Mouse (Mus musculus): Measurements from ENCODE around the gene Cmpk1.
A peak's percentile ranks its signal among the peaks of the same experiment; 100 is the strongest.
"Not testable (repeated sequence)": the region's sequence is repeated elsewhere in the genome, so short reads cannot be mapped to it uniquely, and the experiment has no call there.

Gene Cmpk1

DNA sequence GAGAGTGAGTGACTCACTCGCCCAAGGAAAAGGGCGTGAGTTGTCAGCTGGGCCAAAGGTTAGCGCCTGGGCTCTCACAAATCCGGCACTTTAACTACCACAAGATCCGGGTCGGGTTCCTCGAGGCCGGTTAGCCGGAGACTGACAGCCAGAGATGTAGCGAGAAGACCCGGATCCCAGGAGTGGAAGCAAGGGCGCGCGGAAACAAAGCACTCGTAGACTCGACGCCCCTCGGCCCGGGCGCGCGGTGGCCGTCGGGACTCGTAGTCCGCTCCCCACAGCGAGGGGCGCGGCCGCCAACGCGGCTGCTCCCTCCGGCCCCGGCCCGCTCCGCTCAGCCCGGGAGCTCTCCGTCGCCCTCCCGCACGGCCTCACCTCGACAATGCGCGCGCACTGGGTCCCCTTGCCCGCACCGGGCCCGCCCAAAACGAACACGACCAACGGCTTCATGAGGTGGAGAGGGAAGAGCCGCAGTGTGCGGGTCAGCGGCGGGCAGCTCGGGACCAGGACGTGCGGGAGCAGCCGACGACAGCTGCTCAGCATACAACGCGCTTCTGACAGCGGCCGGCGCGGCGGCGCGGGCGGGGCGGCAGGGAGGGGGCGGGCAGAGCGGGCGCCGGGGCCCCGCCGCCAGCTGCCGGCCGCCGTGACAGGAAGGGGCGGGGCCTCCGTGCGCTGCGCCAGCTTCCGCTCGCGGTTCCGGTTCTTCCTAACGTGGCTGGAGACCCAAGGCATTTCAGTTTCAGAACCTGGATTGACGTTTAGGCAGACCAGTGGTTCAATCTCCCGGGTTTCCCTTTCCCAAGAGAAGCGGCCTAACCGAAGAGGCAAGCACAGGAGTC, at the start of gene Cmpk1:
TSS of gene Cmpk1 (minus strand) at position 651 of the 842 bp plus-strand sequence.
- peak; percentile 94 for DNase-seq

DNA sequence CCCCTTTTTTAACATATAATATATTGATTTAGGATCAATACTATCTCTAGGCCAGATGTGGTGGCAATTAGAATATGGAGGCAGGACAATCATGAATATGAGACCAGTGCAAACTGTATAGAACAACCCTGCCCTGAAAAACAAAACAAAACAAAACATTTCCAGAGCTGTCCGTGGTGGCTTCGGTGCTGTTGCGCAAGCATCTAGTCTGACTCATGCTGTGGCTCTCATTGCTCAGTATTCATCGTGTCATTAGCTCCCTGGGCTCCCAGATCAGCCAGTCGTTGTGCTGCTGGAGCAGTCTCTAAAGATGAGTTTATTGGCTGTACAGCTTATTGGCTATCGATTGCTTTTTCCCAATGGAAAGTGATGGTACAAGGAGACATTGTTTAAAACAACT, 48.0 kb upstream of the Cmpk1 start:
- DNase-seq: no peak

DNA sequence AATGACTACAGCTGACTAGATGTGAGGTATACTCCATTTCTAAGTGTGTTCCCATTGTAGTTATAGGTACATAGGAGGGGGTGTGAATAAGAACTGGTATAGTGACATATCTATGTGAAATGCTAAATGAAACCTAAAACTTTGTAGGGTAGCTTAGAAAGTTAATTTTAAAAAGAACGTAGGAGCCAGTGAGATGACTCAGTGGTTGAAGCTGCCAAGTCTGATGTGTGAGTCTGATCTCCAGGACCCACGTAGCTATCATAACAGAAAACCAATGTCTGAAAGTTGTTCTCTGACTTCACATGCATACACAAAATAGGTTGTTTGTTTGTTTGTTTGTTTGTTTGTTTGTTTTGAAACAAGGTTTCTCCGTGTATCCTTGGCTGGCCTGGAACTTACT, 33.0 kb upstream of the Cmpk1 start:
- no peak for DNase-seq

DNA sequence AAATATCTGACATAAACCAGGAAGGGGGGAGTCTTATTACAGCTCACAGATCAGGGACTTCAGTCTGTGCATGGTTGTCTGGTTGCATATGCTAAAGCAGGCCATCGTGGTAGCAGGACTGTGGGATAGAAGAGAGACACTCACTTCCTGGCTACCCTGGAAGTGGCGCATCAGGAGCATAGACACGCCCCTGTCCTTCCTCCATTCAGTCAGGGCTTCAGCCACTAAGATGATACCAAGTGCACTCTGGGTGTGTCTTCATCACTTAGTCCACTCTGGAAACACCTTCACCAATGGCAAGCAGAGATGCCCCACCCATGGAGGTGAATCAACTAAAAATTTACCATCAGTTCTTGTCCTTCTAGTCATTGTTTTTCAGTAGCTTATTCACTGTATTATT, 27.2 kb upstream of the Cmpk1 start:
- DNase-seq: no peak

DNA sequence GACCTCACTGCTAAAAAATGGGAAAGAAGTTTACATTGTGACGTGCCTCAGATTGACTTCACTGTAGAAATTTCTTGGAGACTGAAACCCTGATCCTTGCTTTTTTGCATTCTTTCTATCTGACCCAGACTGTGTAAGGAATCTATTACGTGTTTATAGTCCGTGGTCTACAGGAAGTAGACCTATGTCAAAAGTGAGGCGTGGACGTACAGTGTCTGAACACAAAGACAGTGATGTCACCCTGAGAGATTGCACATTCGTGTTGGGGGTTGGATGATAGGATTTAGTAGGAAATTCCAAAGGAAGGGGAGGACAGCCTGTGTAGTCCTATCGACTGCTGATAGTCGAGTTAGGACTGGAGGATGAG, 13.4 kb upstream of the Cmpk1 start:
- DNase-seq: no peak

DNA sequence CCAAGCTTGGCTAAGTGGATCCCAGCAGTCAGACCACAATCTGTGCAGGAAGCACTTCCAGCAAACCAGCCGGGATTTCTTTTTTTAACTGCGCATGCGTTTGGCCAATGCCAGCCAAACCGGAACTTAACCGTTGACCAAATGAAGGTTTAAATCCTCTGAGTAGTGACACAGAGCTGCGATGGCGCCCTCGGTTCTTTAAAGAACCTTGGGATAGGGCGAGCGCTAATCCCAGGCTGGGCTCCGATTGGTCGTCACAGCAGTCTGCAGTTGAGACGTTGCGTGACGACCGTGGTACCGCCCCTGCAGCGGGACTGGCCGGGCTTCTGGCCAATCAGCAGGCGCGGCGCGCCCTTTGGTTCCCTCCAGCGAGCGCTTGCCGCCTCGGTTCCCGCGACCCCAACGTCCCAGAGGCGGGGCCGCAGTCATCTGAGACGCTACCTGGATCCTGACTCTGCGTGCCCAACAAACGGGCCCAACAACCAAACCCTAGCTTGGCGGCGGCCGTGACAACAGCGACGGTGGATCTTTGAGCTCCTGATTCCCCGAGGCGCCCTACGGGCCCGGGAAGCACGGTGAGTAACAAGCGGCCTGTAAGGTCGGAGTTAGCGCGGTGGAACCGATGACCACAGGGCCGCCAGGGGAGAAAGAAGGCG, 12.9 kb upstream of the Cmpk1 start, which contains the start of gene Stil:
TSS of gene Stil (plus strand) at position 387 of the 656 bp plus-strand sequence.
- DNase-seq: peak; percentile 98 to 99

DNA sequence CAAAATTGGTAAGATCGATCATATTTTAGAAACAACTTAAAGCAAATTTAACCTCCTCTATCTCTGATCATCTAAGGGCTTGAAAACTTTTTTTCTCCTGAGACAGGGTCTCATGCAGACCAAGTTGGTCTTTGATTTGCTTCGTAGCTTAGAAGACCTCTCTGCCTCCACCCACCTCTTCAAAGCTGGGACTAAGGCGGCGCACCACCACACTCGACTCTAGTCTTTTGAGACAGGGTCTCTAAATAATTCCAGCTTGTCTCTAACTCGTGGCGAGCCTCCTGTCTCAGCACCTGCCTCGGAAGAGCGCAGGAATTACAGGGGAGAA, 12.4 kb upstream of the Cmpk1 start:
- DNase-seq: no peak

DNA sequence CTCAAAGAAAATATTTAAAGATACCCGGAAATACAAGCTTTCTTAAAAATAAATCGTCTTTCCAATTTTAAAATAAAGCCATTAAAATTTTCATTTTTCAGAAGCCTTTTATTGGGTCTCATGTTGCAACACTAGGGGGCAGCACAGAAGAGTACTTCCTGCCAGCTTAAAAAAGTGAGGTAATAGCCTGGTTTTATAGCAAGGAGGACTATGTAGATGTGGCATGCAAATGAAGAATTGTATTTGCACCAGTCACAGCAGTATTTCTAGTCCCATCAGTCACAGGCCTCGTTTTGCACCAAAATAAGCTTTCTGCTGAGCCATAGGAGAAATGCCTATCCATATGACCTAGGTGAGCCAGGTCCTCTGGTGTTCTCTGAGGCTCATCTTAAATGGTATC, 10.0 kb upstream of the Cmpk1 start:
- peak; percentile 52 to 69 for DNase-seq

DNA sequence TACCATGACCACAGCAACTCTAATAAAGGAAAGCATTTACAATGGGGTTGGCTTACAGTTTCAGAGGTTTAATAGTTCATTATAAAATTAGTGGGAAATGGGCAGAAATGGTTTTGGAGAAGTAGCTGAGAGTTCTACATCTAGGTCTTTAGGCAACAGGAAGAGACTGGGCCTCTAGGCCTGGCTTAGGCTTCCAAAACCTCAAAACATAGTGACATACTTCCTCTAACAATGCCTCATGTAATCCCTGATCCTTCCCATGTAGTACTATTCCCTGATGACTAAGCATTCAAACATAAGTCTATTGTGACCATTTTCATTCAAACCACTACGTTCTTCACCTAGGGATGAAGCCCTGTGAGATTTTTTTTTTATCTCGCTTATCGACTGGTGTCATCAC, 7.2 kb upstream of the Cmpk1 start:
- no peak for DNase-seq

DNA sequence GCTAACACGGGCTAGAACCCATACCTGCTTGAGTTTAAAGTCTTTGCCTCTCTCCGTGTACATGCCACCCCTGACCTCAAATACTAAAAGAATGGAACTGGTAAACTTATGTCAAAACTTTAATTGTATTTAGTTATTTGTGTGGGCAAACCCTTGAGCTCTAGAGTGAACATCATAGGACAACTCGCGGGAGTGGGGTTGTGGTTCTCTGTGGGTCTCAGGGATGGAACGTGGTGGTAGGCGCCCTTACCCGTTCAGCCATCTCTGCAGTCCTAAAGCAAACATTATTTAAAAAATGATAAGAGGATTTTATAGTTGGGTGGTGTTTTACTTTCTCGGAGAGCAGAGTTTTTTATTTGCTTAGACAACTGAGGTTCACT, 840 bp downstream of the Cmpk1 start:
- DNase-seq: peak; percentile 34 to 49

DNA sequence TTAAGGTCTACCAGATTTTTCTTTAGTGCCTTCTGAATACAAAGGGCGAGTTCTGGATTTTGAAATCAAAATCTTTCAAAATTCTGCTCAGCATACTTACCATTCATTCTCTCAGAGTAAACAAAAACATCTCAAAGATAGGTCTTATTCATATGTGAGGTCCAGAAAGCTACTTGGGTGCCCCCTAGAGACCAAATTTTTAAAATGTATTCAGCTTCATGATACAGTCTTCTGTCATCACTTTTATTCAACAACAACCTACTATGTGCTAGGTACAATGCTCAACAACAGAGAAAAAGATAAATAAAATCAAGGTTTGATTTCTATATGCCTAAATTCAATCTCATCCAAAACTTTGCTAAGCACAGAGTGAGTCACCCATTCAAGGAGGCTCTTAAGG, 4.0 kb downstream of the Cmpk1 start:
- DNase-seq: peak in 1 of 2 experiments; percentile 38

DNA sequence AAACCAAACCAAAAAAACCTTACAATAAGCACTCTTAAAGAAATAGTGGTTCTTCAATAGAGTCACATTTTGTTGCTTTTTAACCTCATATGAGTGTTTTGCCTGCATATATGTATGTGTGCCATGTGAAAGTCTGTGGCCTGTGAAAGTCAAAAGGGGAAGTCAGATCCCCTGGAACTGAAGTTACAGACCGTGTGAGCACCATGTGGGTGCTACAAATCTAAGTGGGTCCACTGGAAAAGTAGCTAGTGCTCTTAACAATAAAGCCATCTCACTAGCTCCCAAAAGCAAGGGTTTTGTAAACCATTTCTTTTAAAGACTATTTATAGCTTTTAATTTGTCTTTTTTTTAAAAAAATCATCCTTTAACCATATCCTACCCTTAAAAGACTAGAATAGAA, 4.4 kb downstream of the Cmpk1 start:
- no peak for DNase-seq

DNA sequence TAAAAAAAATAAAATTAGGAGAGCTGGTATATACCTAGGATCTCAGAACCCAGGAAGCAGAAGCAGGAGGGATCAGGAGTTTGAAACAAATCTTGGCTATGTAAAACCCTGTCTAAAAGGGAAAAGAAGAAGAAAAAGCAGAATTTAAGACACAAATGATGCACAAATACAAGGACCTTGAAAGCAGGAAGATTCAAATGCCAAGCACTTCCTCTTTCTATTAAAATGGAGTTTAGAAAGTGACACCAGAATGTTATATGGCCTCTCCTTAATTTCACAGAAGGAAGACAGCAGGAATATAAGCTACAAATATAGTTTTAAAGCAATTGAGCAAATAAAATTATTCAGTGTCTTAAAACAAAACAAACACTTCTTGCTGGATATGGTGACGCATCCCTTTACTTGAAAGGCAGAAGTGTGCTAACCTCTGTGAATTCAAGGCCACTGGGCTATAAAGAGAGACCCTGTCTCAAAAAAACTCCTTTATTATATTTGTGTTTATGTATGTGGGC, 13.8 kb downstream of the Cmpk1 start:
- DNase-seq: no peak

DNA sequence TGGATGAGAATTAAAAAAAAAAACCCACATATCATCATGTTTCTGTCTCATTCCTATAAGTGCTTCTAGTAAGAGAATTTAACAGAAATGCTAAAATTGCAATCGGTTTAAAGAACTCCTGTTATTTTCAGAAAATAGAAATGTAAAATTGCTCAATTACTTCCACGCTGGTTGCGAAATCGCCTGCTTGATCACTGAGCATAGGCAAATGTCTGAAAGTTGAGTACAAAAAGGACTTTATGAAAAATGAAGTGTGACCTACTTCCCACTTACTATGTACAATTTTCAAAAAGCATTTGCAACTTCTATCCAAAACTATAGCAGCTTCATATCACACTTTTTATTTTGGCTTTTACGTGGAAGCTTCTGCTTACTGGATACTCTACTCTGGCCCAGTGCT, 16.3 kb downstream of the Cmpk1 start:
- no peak for DNase-seq

DNA sequence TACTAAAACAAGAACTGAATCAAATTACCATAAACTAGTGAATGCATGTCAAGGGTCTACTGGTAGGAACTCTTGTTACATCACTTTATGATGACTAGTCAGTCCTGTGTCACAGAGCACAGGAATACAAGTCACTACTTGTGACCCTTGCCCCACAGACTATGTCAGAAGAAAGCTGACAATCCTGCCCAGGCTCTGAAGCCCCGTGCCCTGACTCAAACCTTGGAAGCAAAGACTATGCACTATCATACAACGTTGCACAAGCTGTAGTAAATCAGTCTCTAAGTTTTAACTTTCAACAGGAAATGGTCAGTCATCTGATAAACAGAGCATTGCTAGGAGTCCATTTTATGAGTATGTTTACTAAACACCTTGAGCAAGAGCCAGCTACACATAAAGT, 26.2 kb downstream of the Cmpk1 start:
- DNase-seq: not testable (repeated sequence)

DNA sequence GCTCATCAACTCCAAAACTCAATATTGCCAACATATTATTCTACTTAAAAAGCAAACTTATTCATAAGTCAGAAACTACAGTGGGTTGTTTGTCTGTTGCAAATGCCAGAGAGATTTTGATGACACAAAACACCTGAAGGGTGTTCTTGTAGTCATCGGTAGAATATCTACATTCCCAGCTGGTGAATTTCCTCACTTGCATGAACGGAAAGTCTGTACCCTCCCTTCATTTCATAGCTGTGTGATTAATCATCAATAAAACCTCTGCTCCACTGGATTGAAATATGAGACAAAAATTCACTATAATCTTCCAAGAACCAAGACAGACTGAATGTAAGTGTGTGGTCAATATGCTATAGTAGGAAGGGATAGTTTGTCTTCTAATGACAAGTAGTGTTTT, 27.5 kb downstream of the Cmpk1 start:
- DNase-seq: no peak

DNA sequence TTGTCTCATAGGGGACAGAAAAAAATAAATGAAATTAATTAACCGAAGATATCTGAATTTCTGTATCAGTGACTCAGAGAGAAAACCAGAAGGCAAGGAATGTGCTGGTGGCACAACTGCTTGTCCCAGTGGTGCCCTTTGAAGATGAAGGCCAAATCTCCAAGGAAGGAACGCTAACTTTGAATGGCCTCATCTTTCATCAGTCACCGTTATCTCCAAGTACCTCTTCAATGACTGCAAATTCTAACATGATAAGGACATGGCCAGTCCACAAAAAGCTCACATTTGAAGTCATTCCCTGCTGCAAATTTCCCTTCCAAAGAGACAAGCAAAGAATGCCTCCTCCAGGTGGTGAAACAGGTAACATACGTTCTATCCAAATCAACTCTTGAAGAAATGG, 28.3 kb downstream of the Cmpk1 start:
- DNase-seq: no peak

DNA sequence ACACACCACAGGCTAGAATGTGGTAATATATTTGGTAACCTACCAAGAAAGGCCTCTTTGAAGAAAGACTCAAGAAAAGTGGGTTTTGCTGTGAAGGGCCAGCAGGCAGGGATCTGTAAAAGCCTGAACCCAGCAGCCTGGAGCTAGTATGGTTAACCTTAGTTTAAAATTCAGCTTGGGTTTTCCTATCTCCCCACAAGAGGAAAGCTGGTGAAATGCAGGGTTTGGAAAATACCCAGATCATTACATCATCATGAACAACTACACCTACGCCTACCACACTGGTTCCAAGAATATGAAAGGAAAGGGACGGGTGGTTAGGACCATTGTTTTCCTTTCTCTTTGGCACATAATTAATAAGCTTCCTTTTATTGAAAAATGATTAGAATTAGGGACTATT, 28.8 kb downstream of the Cmpk1 start:
- no peak for DNase-seq

DNA sequence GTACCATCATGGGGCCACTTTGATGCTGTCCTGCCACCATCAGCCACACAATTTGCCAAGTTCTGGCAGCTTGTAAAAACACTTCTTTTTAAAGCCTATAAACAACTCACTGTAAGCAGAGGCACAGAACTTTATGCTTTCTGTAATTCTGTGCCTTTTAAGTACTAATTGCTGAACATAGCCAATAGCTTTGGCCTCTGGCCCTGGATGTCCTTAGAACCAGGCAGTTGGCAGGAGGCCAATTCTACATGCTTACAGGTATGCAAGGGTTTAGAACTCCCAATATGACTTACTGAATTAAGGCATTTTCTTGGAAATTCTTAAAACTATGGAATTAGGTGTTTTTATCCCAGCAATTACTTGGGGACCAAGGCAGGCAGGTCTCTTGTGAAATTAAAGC, 29.6 kb downstream of the Cmpk1 start:
- peak; percentile 50 to 56 for DNase-seq

DNA sequence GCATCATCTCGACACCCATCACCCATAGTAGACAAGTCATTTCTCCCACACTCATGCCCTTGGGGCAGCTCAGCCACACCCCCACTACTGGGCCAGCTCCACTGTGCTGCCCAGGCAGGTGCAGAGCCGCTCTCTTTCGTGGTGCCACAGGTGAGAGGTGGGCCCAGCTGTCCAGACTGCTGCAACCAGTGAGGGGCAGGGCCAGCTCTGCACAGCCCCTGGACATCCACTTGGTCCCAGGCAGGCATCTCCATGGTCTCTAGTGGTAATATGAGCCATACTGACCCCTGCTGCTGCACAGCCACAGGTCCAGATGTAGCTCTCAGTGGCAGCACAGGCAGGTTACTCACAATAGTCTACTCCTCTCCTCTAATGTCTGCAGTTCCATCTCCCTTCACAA, 33.9 kb downstream of the Cmpk1 start:
- DNase-seq: no peak

DNA sequence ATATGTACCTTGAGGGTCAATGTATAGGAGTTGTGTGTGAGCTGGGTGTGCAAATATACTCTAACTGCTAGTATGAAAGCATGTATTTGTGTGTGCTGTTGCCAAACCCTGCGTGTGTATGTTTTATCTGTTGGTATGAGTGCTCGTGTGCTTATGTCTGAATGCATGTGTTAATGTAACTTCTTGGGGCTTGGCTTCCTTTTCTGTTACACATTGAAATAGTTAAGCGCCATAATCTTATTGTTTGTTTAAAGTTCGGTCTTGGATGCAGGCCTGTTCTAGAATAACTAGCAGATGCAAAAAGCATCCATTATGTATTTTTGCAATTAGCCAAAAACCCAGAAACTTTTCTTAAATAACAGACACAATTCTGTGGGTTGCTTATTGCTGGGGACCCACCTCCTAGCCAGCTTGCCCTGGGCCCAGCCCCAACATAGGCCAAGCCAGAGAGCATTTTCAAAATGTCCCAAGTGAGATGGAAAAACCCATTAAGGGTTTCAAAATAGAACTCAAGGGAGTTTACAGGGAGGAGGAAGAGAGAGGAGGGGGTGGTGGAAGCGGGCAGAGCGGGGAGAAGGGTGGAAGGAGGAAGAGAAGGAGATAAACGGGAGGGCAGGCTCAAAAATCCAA, 39.1 kb downstream of the Cmpk1 start:
- DNase-seq: no peak

DNA sequence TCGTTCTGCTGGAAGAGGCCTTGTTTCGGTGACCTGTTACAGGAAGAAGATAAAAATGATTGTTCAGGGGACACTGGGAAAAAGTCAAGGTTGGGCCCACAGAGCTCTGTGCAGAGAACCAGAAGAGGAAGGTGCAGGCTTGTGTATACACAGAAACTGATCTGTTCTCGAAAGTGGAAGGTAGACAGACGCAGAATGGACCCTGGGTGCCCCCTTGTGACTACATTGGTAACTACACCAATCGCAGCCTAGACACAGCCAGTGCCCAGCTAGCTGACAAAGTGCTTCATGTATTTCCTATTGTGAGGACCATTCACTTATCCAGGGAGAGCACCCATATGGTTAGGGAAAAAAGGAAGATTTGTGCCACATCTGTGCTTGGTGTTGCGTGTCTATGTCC, 39.6 kb downstream of the Cmpk1 start:
- DNase-seq: peak; percentile 91 to 93

DNA sequence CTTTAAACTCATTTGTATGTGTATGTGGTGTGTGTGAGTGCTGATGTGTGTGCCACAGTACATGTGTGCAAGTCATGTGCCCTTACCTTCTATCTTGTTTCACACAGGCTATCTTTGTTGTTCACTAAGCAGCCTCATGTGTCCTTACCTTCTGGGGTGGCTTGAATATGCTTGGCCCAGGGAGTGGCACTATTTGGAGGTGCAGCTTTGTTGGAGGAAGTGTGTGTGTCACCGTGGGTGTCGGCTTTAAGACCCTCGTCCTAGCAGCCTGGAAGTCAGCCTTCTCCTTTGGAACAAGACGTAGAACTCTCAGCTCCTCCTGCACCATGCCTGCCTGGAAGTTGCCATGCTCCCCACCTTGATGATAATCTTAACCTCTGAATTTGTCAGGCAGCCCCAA, 40.6 kb downstream of the Cmpk1 start:
- DNase-seq: no peak

DNA sequence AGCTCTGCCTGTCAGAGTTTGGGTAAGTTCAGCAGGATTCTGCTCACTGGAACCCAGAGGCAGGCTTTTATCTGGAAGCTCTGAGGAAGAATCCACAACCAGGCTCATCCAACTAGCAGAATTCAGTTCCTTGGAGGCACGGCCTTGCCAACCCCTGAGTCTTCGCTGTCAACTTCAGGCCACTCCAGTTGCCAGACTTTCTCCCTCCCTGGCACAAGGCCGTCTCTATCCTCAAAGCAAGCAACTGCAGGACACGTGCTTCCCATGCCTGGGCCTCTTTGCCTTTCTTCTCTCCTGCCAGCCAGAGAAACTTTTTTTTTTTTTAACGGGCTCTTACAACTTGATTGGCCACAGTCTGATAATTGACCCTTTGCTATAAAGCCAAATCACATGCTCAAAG, 42.0 kb downstream of the Cmpk1 start:
- DNase-seq: peak; percentile 17 to 48

All from cerebellum, postnatal 10 days (tissue).